Mouse (Mus musculus) embryonic fibroblast, embryonic 13.5 days (primary cell): ENCODE measurements around the gene Ncoa7. TPM values are rescaled to one million over a fixed set of nuclear protein-coding genes. Genes with fewer than 3 reads are reported as not detected.
"Not testable (repeated sequence)": the region's sequence is repeated elsewhere in the genome, so short reads cannot be mapped to it uniquely, and the experiment has no call there.

Source experiments
- H3K27ac ChIP-seq: 2 replicates; pipeline ENCODE4 v1.5.1; 2012; ENCODE audit warnings: low read length, control low read depth, inconsistent platforms; ENCODE audit not compliant: insufficient read depth
- H3K4me1 ChIP-seq: 2 replicates; pipeline ENCODE4 v1.6.1; 2011; ENCODE audit warnings: low read length; ENCODE audit not compliant: control insufficient read depth, insufficient read depth
- H3K4me3 ChIP-seq: 2 replicates; pipeline ENCODE4 v1.5.1; 2011; ENCODE audit warnings: mild to moderate bottlenecking, control low read depth, low read length; ENCODE audit not compliant: insufficient read depth
- CTCF ChIP-seq: IDR thresholded peaks from 2 replicates; pipeline ENCODE4 v1.5.1; 2011; ENCODE audit warnings: mild to moderate bottlenecking, control low read depth, low read length, moderate library complexity, borderline replicate concordance; ENCODE audit not compliant: insufficient read depth
- POLR2A ChIP-seq: IDR thresholded peaks from 2 replicates; pipeline ENCODE4 v1.6.1; 2011; ENCODE audit warnings: low read depth, mild to moderate bottlenecking, control low read depth, low read length, moderate library complexity
- polyA plus RNA-seq: library from polyadenylated mRNA; stranded (reverse); fragments of >200 nt; gene quantifications from 2 replicates; pipeline ENCODE4 v1.2.4, GENCODE M21; 2011; ENCODE audit warnings: low read depth; ENCODE audit not compliant: missing spikeins, insufficient read length

Gene Ncoa7
- polyA plus RNA-seq, 1 experiment: 17.4 TPM

DNA sequence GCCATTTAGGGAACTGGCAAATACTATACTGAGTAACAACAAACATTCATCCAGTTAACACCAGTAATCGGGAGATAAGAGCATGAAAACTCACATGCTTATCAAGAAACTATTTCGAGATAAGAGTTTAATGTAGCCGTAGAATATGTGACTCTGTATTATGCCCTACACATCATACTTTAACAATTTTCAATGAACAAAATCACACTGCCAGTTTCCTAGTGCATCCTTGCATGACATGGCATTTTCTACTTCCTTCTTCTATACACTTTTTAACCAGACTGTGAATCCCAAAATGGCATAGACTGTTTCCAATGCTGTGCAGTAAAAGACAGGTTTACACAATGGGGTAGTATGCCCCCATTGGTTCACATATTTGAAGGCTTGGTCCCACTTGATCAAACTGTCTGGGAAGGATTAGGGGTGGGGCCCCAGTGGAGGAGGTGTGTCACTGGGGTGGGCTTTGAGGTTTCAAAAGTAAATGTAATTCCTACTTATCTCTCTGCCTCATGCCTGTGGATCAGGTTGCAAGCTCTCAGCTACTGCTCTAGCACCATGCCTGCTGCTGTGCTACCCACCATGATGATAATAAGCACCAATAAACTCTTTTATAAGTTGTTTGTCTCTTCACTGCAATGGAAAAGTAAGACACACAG, 15.3 kb downstream of the Ncoa7 start:
- no peak overlapping the region for H3K27ac ChIP-seq
- no peak overlapping the region for H3K4me3 ChIP-seq
- no peaks in the 10 kb centered on the region for H3K4me1 ChIP-seq
- no peak for TF ChIP-seq CTCF
- TF ChIP-seq POLR2A: no peak

- Histone ChIP-seq H3K4me3 (no peak overlapping the region), H3K27ac (no peak overlapping the region), H3K4me1 (no peaks in the 10 kb centered on the region)
- no peak for TF ChIP-seq CTCF
- TF ChIP-seq POLR2A: no peak
Measured at GRCm38 (mm10) chr10:30786103-30786754, 16.9 kb downstream of the Ncoa7 start.

GRCm38 (mm10) chr10:30780921-30781320, 22.2 kb downstream of the Ncoa7 start:
- H3K4me3 ChIP-seq, H3K4me1 ChIP-seq, H3K27ac ChIP-seq: not testable (repeated sequence)

DNA sequence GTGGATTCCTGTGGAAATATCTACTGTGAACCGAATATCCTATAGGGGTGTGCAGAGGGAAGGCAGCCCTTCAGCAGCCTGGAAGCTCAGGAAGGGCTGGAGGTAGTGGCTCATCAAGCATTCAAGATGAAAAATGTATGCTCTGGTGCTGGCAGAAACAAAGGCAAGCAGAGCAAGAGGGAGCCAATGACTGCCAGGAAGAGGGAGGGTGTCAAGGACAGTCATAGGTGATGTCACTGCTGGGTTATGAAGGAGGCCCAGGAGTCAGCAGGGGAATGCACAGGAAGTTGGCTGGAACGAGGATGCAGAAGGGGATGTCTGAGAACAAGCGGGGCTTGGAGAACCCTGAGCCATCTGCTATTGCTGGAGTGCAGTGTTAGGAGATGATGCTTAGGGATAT, 24.9 kb downstream of the Ncoa7 start:
- Histone ChIP-seq H3K27ac (no peak overlapping the region), H3K4me3 (no peak overlapping the region), H3K4me1 (peaks cover 5% of the 10 kb centered on the region; the same call in 1 of the 2 replicates)
- no peak for TF ChIP-seq POLR2A
- no peak for TF ChIP-seq CTCF

- TF ChIP-seq POLR2A: no peak
- H3K27ac ChIP-seq: no peak overlapping the region
- H3K4me3 ChIP-seq: no peak overlapping the region
- H3K4me1 ChIP-seq: peaks cover 5% of the 10 kb centered on the region; the same call in 1 of the 2 replicates
Measured at GRCm38 (mm10) chr10:30775987-30776386, 27.1 kb downstream of the Ncoa7 start.

GRCm38 (mm10) chr10:30775568-30775967, 27.6 kb downstream of the Ncoa7 start:
- no peak for TF ChIP-seq POLR2A
- TF ChIP-seq CTCF: no peak
- Histone ChIP-seq H3K4me1 (peaks cover 5% of the 10 kb centered on the region; the same call in 1 of the 2 replicates), H3K4me3 (no peak overlapping the region), H3K27ac (no peak overlapping the region)

DNA sequence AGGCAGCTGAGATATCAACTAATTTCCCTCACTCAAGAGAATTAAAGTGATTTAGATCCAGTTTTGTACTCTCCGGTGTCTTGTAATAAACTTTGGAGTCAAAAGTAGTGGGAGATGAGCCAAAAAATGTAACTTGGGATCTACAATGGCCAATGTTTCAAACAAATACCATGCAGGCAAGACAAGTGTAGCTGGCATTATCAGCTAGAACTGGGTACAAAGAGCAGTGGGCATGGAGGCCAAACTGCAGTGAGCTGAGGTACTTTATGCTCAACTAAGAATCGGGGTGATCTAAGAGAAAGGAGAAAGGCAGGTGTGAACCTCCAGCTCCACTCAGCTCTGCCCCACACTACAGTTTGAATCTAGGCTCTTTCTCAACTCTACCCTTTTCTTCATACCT, 28.7 kb downstream of the Ncoa7 start:
- Histone ChIP-seq H3K27ac (no peak overlapping the region), H3K4me3 (no peak overlapping the region), H3K4me1 (peaks cover 5% of the 10 kb centered on the region; the same call in 1 of the 2 replicates)
- no peak for TF ChIP-seq POLR2A
- no peak for TF ChIP-seq CTCF

DNA sequence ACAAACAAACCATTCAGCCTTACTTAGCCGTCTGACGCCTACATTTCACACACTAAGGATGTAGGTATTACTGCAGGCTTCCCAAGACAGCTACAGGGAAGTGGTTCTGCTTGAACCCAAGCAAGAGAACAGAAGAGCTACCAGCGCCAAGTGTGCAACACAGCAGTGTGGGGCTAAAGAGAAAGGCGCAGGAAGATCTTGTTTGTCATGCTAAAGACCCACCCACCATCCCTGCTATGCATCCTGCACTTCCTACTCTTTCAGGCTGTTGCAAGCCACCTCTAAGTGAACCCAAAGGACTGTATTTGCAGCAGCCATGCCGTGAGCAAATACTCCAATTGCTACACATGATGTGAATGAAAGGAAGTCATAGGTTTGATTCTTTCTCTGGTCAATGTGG, 29.9 kb downstream of the Ncoa7 start:
- TF ChIP-seq CTCF (no peak), POLR2A (no peak)
- peaks cover 2% of the 10 kb centered on the region; the same call in 1 of the 2 replicates for H3K4me1 ChIP-seq
- no peak overlapping the region for H3K4me3 ChIP-seq
- H3K27ac ChIP-seq: no peak overlapping the region

- Histone ChIP-seq H3K4me1 (no peaks in the 10 kb centered on the region), H3K4me3 (no peak overlapping the region), H3K27ac (no peak overlapping the region)
- TF ChIP-seq POLR2A (no peak), CTCF (no peak)
Measured at GRCm38 (mm10) chr10:30771417-30772158, 31.5 kb downstream of the Ncoa7 start.

- TF ChIP-seq CTCF: no peak
- no peak for TF ChIP-seq POLR2A
- no peak overlapping the region for H3K27ac ChIP-seq
- H3K4me1 ChIP-seq: no peaks in the 10 kb centered on the region
- no peak overlapping the region for H3K4me3 ChIP-seq
Measured at GRCm38 (mm10) chr10:30768820-30769219, 34.3 kb downstream of the Ncoa7 start.
